Mouse (Mus musculus) layer of hippocampus, adult 9-11 months (tissue): ENCODE data around the gene Bend5.
A peak's percentile ranks its signal among the peaks of the same experiment; 100 is the strongest.

Source experiments
- DNase-seq: peaks from one replicate; pipeline ENCODE4 v3.0.0; 2022

Bend5 gene

GRCm38 (mm10) chr4:111487233-111487843 lies 72.5 kb downstream of the Bend5 start:
- no peak for DNase-seq

GRCm38 (mm10) chr4:111493750-111494404 lies 79.1 kb downstream of the Bend5 start:
- no peak for DNase-seq

GRCm38 (mm10) chr4:111495949-111496348 lies 81.1 kb downstream of the Bend5 start:
- DNase-seq, result peak; percentile 27

- DNase-seq, result peak; percentile 84
Observed at GRCm38 (mm10) chr4:111498751-111499150, 83.9 kb downstream of the Bend5 start.

- no peak for DNase-seq
Observed at GRCm38 (mm10) chr4:111501441-111501840, 86.6 kb downstream of the Bend5 start.

- DNase-seq, result no peak
Observed at GRCm38 (mm10) chr4:111502965-111503727, 88.3 kb downstream of the Bend5 start.

- DNase-seq, result no peak
Observed at GRCm38 (mm10) chr4:111504952-111505351, 90.1 kb downstream of the Bend5 start.
